Mouse (Mus musculus) intestine, embryonic 14.5 days (tissue): ENCODE data around the gene Nsun4. TPM values are rescaled to one million over a fixed set of nuclear protein-coding genes. Genes with fewer than 3 reads are reported as not detected.
A peak's percentile ranks its signal among the peaks of the same experiment; 100 is the strongest.

ENCODE experiments used
- ATAC-seq: fragments of 200-750 bp; cut with Nextera tagmentation; replicated peaks from 2 replicates; pipeline ENCODE4 v1.8.0; 2017; ENCODE audit warnings: low read depth, moderate number of reproducible peaks, moderate TSS enrichment, moderate library complexity; ENCODE audit not compliant: low FRiP score, low TSS enrichment
- DNase-seq: peaks from one replicate; pipeline ENCODE4 v3.0.0-alpha.2; 2018; ENCODE audit warnings: low spot score
- H3K27ac ChIP-seq: fragments of 300-500 bp; sonication (generic); 2 replicates; pipeline ENCODE4 v1.5.1; 2014; ENCODE audit warnings: low read depth, mild to moderate bottlenecking, control low read depth
- H3K27me3 ChIP-seq: fragments of 300-500 bp; sonication (generic); replicated peaks from 2 replicates; pipeline ENCODE4 v1.6.1; 2014; ENCODE audit warnings: low read length, control low read depth; ENCODE audit not compliant: control insufficient read depth, insufficient read depth
- H3K36me3 ChIP-seq: fragments of 300-500 bp; sonication (generic); 2 replicates; pipeline ENCODE4 v1.6.1; 2014; ENCODE audit warnings: low read length, control low read depth; ENCODE audit not compliant: control insufficient read depth, insufficient read depth
- H3K4me1 ChIP-seq: fragments of 300-500 bp; sonication (generic); replicated peaks from 2 replicates; pipeline ENCODE4 v1.6.1; 2014; ENCODE audit warnings: low read length, control low read depth, mixed read lengths; ENCODE audit not compliant: control insufficient read depth, insufficient read depth
- H3K4me2 ChIP-seq: fragments of 300-500 bp; sonication (generic); 2 replicates; pipeline ENCODE4 v1.6.1; 2014; ENCODE audit warnings: low read length
- H3K4me3 ChIP-seq: fragments of 300-500 bp; sonication (generic); 2 replicates; pipeline ENCODE4 v1.5.1; 2014; ENCODE audit warnings: low read depth, low read length, control low read depth, mixed read lengths
- H3K9ac ChIP-seq: fragments of 300-500 bp; sonication (generic); 2 replicates; pipeline ENCODE4 v1.6.1; 2014; ENCODE audit warnings: mild to moderate bottlenecking, low read length
- H3K9me3 ChIP-seq: fragments of 300-500 bp; sonication (generic); 2 replicates; pipeline ENCODE4 v1.6.1; 2016; ENCODE audit warnings: low read length, control low read depth; ENCODE audit not compliant: control insufficient read depth
- WGBS: fragments of 180-500 bp; shearing (Covaris S2); extraction: QIAGEN DNeasy Blood & Tissue Kit; methylation state at CpG from one replicate; pipeline ENCODE4 v1.1.7; 2014; 5-methylcytosine and 5-hydroxymethylcytosine counted together
- polyA plus RNA-seq: library from polyadenylated mRNA; unstranded; fragments of >200 nt; fragmentation: Nextera tagmentation; extraction: Ambion mirVana; gene quantifications from 2 replicates; pipeline ENCODE4 v1.2.1, GENCODE M21; 2014

The Nsun4 gene
- polyA plus RNA-seq: 21.6 and 22.4 TPM in 2 replicates

GRCm38 (mm10) chr4:116053399-116053961, at the start of gene Nsun4:
Nsun4 (minus strand) TSS chr4:116053876.
- peak within 1 kb of the TSS; percentile 93 for H3K27ac ChIP-seq
- under 1% methylated on average over 35 of the region's 35 CpGs for WGBS
- H3K27me3 ChIP-seq: no peaks in the 10 kb centered on the region
- H3K9me3 ChIP-seq: no peaks in the 10 kb centered on the region
- peak within 1 kb of the TSS; percentile 96 for H3K4me2 ChIP-seq
- DNase-seq: peak; percentile 93
- H3K9ac ChIP-seq: peak within 1 kb of the TSS; percentile 63
- ATAC-seq: peak; percentile 94
- peak within 1 kb of the TSS; percentile 66 for H3K4me3 ChIP-seq
- H3K36me3 ChIP-seq: 0 out of 2 replicates have a peak, but pooled peaks cover under 1% of the 10 kb centered on the region
- H3K4me1 ChIP-seq: peaks cover 7% of the 10 kb centered on the region

- H3K27me3 ChIP-seq: no peaks in the 10 kb centered on the region
- no peaks in the 10 kb centered on the region for H3K9me3 ChIP-seq
- no peak overlapping the region for H3K27ac ChIP-seq
- no peak overlapping the region for H3K4me3 ChIP-seq
- DNase-seq: no peak
- 84% methylated on average over 7 of the region's 7 CpGs for WGBS
- H3K4me2 ChIP-seq: no peak overlapping the region
- no peaks in the 10 kb centered on the region; the same call in 1 of the 2 replicates for H3K4me1 ChIP-seq
- no peak overlapping the region for H3K9ac ChIP-seq
- peaks cover 76% of the 10 kb centered on the region for H3K36me3 ChIP-seq
- no peak for ATAC-seq
Observed at GRCm38 (mm10) chr4:116100959-116101358, 47.3 kb upstream of the Nsun4 start.

DNA sequence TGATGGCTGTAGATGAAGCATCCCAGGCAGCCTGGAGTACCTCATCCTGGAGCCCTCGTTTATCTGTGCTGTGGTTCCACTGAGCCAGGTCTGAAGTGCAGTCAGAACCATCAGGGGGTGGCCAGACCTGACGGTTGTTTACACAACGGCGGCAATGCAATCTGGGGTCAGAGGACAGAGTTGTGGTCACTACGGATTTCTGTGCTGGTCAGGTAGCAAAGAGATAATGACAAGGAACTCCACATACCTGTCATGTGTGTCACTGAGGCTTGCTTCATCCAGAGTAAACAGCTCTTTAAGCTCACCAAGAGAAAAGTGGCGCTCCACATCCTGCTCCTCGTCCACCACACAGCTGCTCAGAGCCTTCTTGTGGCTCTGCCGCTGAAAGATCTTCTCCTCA, 43.5 kb upstream of the Nsun4 start:
- no peak for DNase-seq
- ATAC-seq: no peak
- Histone ChIP-seq H3K4me3 (no peak overlapping the region), H3K27ac (no peak overlapping the region), H3K27me3 (no peaks in the 10 kb centered on the region), H3K4me1 (no peaks in the 10 kb centered on the region; the same call in 1 of the 2 replicates), H3K9me3 (no peaks in the 10 kb centered on the region), H3K4me2 (no peak overlapping the region), H3K9ac (no peak overlapping the region), H3K36me3 (peaks cover 99% of the 10 kb centered on the region)
- 59% methylated on average over 8 of the region's 8 CpGs for WGBS

- DNase-seq (no peak), ATAC-seq (no peak)
- 93% methylated on average over 10 of the region's 10 CpGs for WGBS
- H3K9me3 ChIP-seq: no peaks in the 10 kb centered on the region
- no peaks in the 10 kb centered on the region; the same call in 1 of the 2 replicates for H3K4me1 ChIP-seq
- H3K27me3 ChIP-seq: no peaks in the 10 kb centered on the region
- H3K4me3 ChIP-seq: no peak overlapping the region
- no peak overlapping the region for H3K4me2 ChIP-seq
- no peak overlapping the region for H3K27ac ChIP-seq
- H3K9ac ChIP-seq: no peak overlapping the region
- H3K36me3 ChIP-seq: peaks cover 99% of the 10 kb centered on the region
Observed at GRCm38 (mm10) chr4:116096291-116096690, 42.6 kb upstream of the Nsun4 start.

DNA sequence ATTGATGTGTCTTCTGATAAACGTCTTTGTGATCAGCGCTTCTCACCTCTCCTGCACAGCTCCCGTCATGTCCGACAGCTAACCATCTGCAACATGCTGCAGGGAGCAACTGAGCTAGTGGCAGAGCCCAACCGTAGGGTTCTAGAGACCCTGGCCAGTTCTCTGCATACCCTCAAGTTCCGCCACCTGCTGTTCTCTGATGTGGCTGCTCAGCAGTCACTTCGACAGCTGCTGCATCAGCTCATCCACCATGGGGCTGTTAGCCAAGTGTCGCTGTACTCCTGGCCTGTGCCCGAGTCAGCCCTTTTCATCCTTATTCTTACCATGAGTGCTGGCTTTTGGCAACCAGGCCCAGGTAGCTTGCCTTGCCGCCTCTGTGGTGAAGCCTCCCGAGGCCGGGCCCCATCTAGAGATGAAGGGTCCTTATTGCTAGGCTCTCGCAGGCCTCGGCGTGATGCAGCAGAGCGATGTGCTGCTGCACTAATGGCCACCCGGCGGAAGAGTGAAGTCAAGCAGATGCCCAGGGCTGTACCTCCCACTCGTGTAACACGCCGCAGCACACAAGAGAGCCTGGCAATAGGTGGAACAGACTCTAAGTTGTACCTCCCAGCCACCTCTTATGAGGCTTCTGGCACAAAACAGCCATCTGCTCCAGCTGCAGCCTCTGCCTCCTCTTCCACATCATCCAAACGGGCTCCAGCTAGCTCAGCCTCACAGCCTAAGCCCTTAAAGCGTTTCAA, 35.0 kb upstream of the Nsun4 start:
- DNase-seq (no peak), ATAC-seq (no peak)
- Histone ChIP-seq H3K27me3 (no peaks in the 10 kb centered on the region), H3K9ac (no peak overlapping the region), H3K36me3 (peaks cover 93% of the 10 kb centered on the region), H3K4me3 (no peak overlapping the region), H3K27ac (no peak overlapping the region), H3K4me2 (no peak overlapping the region), H3K9me3 (no peaks in the 10 kb centered on the region), H3K4me1 (no peaks in the 10 kb centered on the region)
- 89% methylated on average over 23 of the region's 23 CpGs for WGBS

DNA sequence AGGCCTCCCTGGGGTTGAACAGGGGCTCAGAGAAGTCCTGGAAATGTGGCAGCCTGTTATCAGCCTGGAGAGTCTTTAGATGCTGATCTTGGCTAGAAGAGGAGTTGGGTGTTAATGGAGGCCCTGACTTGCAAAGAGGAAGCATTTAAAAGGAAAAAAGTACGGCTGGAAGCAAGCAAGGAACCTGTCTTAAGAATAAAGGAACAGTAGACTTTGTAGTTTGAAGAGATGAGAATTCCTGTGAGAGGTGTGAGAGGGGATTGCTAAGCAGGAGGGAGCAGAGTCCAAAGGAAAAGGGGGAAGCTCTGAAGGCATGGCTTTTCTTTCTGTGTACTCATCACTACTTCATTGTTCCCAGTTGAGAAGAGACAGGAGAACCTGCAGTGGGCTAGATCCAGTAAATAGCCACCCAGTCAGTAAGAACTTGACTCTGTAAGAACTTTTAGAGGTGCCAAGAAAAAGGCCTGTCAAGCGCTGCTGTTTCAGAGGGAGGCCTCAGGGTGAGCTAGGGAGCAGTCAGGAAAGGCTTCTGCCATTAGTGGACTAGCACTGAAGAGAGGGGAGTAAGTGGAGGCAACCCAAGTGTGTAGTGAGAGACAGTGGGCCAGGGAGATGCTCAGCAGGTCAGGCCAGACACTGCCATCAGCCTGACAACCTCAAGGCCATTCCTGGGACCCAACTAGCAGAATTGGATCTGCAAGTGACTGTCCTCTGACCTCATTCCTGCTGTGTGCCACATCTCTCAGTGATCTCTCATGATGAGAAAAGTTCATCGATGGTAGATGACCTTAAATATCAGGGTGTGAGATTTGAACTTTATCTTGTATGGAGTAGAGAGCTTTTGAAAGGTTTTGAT, 23.8 kb upstream of the Nsun4 start:
- peak overlapping the region; percentile 66 for H3K4me3 ChIP-seq
- H3K27me3 ChIP-seq: no peaks in the 10 kb centered on the region
- peak overlapping the region; percentile 98; the same call in 1 of the 2 replicates for H3K27ac ChIP-seq
- no peaks in the 10 kb centered on the region for H3K9me3 ChIP-seq
- ATAC-seq: no peak
- peak overlapping the region; percentile 82 for H3K9ac ChIP-seq
- WGBS: 53% methylated on average over 3 of the region's 3 CpGs
- H3K4me1 ChIP-seq: peaks cover 29% of the 10 kb centered on the region
- peak; percentile 57 for DNase-seq
- H3K4me2 ChIP-seq: peak overlapping the region; percentile 91
- peaks cover 27% of the 10 kb centered on the region for H3K36me3 ChIP-seq

- Histone ChIP-seq H3K27ac (peak overlapping the region; percentile 98), H3K36me3 (peaks cover 20% of the 10 kb centered on the region), H3K4me2 (peak overlapping the region; percentile 91), H3K27me3 (no peaks in the 10 kb centered on the region), H3K4me1 (peaks cover 29% of the 10 kb centered on the region), H3K4me3 (peak overlapping the region; percentile 66), H3K9me3 (no peaks in the 10 kb centered on the region), H3K9ac (peak overlapping the region; percentile 82)
- peak; percentile 19 for ATAC-seq
- peak; percentile 81 for DNase-seq
- WGBS: 2% methylated on average over 37 of the region's 37 CpGs
Observed at GRCm38 (mm10) chr4:116076369-116077231, 22.9 kb upstream of the Nsun4 start.
